Mouse (Mus musculus) cortical plate, adult 2 months (tissue): Measurements from ENCODE around the gene Gfra4.

Experiments used
- CTCF ChIP-seq: fragments of 200-500 bp; IDR thresholded peaks from 2 replicates; pipeline ENCODE4 v1.5.1; 2011; ENCODE audit warnings: mild to moderate bottlenecking, control low read depth, low read length; ENCODE audit not compliant: insufficient read depth; ENCODE audit errors: extremely low read depth
- POLR2A ChIP-seq: fragments of 200-500 bp; IDR thresholded peaks from 2 replicates; pipeline ENCODE4 v1.6.1; 2011; ENCODE audit warnings: mild to moderate bottlenecking, low read length, control low read depth; ENCODE audit not compliant: insufficient read depth; ENCODE audit errors: extremely low read depth

DNA sequence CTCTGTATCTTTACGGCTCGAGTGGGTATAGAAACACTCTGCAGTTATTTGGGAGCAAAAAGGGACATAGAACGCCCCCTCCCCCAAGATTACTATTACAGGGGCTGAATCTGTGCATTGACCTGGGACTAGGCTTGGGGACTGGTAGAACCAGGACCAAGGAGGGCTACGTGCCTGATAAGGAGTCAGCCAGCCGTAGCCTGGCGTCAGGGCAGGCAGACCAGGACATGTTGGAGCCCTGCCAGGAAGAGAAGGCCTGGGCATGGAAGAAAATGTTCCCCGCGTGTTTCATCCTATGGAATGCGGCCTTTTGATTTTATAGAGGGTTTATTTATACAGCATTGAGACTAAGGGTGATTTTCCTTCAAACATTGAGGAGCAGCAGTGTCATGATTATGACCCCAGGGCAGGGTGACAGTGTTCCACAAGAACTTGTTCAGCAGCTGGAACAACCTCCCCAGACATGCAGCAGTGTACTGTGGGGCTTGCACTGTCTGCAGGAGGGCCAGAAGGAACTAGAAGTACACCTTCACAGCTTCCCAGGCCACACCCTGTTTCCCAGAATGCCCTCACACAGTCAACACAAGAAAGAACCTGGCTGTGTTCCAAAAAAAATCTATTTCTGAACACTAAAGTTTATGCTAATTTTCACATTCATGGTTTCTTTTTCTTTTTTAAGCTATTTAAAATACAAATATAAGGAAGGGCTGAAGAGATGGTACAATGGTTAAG, 2.3 kb upstream of the Gfra4 start:
- TF ChIP-seq CTCF (no peak), POLR2A (no peak)
